Mouse (Mus musculus) erythroblast, embryonic 14.5 days (primary cell): ENCODE results near the gene Xdh.

Experiments
- GATA1 ChIP-seq: IDR thresholded peaks from 2 replicates; pipeline ENCODE4 v1.6.1; 2012; ENCODE audit warnings: low read length, inconsistent platforms, mixed read lengths
- TAL1 ChIP-seq: IDR thresholded peaks from 3 replicates; pipeline ENCODE4 v1.6.1; 2012; ENCODE audit warnings: low read length, inconsistent platforms, mixed read lengths

- TF ChIP-seq TAL1 (no peak), GATA1 (no peak)
Observed at GRCm38 (mm10) chr17:73942268-73942962, 7.6 kb downstream of the Xdh start.
